Mouse (Mus musculus) heart, postnatal 0 days (tissue): ENCODE measurements at regions not wholly inside any gene's neighbourhood (a gene's known extent, or its start where the extent isn't known, plus 50 kb on each side); places are given as distances from the start of the nearest gene placed in this dataset.

Experiments
- CTCF ChIP-seq: IDR thresholded peaks from 2 replicates; pipeline ENCODE4 v1.5.1; 2016; ENCODE audit warnings: antibody characterized with exemption, control low read depth, low read depth
- EP300 ChIP-seq: IDR thresholded peaks from 2 replicates; pipeline ENCODE4 v1.6.1; 2016; ENCODE audit warnings: antibody characterized with exemption, low read depth

- TF ChIP-seq CTCF (no peak), EP300 (no peak)
These were observed 138.1 kb upstream of the Gm11114 start for GRCm38 (mm10) chr9:85174431-85174830.
